Mouse (Mus musculus) kidney, postnatal 36 days (tissue): ENCODE data around the gene Xirp1.
A peak's percentile ranks its signal among the peaks of the same experiment; 100 is the strongest.

Source experiments
- DNase-seq, 2 experiments: peaks; one replicate each; pipeline ENCODE4 v3.0.0; 2021 to 2022; ENCODE audit warnings: mixed read lengths in 2 of 2

The Xirp1 gene

GRCm38 (mm10) chr9:120023086-120023811, at the start of gene Xirp1:
TSS of gene Xirp1 (minus strand) at chr9:120023598.
- DNase-seq = no peak

- DNase-seq = peak; percentile 71 to 88
Observed at GRCm38 (mm10) chr9:120073169-120073568, 49.8 kb upstream of the Xirp1 start.

- DNase-seq = no peak
Observed at GRCm38 (mm10) chr9:120071251-120071650, 47.9 kb upstream of the Xirp1 start.

GRCm38 (mm10) chr9:120069779-120070178, 46.4 kb upstream of the Xirp1 start, which contains the start of gene Cx3cr1:
TSS of gene Cx3cr1 (minus strand) at chr9:120069879.
- no peak for DNase-seq

- peak; percentile 4 to 10 for DNase-seq
Observed at GRCm38 (mm10) chr9:120068047-120068446, 44.6 kb upstream of the Xirp1 start.

GRCm38 (mm10) chr9:120067609-120068008, 44.2 kb upstream of the Xirp1 start:
- no peak for DNase-seq

GRCm38 (mm10) chr9:120064317-120064716, 40.9 kb upstream of the Xirp1 start:
- no peak for DNase-seq

- no peak for DNase-seq
Observed at GRCm38 (mm10) chr9:120058730-120059129, 35.3 kb upstream of the Xirp1 start.

GRCm38 (mm10) chr9:120056201-120056600, 32.8 kb upstream of the Xirp1 start:
- no peak for DNase-seq

- DNase-seq = no peak
Observed at GRCm38 (mm10) chr9:120054545-120055277, 31.3 kb upstream of the Xirp1 start.

- DNase-seq = no peak
Observed at GRCm38 (mm10) chr9:120049407-120049806, 26.0 kb upstream of the Xirp1 start.

GRCm38 (mm10) chr9:120048495-120048894, 25.1 kb upstream of the Xirp1 start:
- DNase-seq = no peak

GRCm38 (mm10) chr9:120043115-120043514, 19.7 kb upstream of the Xirp1 start:
- no peak for DNase-seq

GRCm38 (mm10) chr9:120037414-120037813, 14.0 kb upstream of the Xirp1 start:
- DNase-seq = peak in 1 of 2 experiments; percentile 8

- no peak for DNase-seq
Observed at GRCm38 (mm10) chr9:120034375-120034774, 11.0 kb upstream of the Xirp1 start.

GRCm38 (mm10) chr9:120032710-120033109, 9.3 kb upstream of the Xirp1 start:
- DNase-seq = no peak

GRCm38 (mm10) chr9:120030421-120030820, 7.0 kb upstream of the Xirp1 start:
- no peak for DNase-seq

- no peak for DNase-seq
Observed at GRCm38 (mm10) chr9:120029880-120030279, 6.5 kb upstream of the Xirp1 start.

GRCm38 (mm10) chr9:120027401-120028151, 4.2 kb upstream of the Xirp1 start:
- DNase-seq = peak; percentile 38 to 47

GRCm38 (mm10) chr9:120024625-120025024, 1.2 kb upstream of the Xirp1 start:
- no peak for DNase-seq

- no peak for DNase-seq
Observed at GRCm38 (mm10) chr9:120024171-120024570, 773 bp upstream of the Xirp1 start.

GRCm38 (mm10) chr9:120021164-120021563, 2.2 kb downstream of the Xirp1 start:
- no peak for DNase-seq

GRCm38 (mm10) chr9:120020285-120020890, 3.0 kb downstream of the Xirp1 start:
- DNase-seq = peak; percentile 72 to 90
